Mouse (Mus musculus) kidney, adult 10 weeks (tissue): ENCODE measurements around the gene Efcc1. TPM values are rescaled to one million over a fixed set of nuclear protein-coding genes. Genes with fewer than 3 reads are reported as not detected.

Experiments used
- polyA plus RNA-seq: library from polyadenylated mRNA; stranded (reverse); fragments of 350-450 nt; fragmentation: Illumina TruSeq; extraction: RNeasy Lipid Tissue Mini Kit (QIAGEN cat#74804); gene quantifications from one replicate; pipeline ENCODE4 v1.2.3, GENCODE M21; 2014; ENCODE audit warnings: low read depth, low replicate concordance

Efcc1 gene
- polyA plus RNA-seq, result not detected

GRCm38 (mm10) chr6:87730591-87731462 is at the start of gene Efcc1:
Gene Efcc1 (plus strand): TSS chr6:87730869.

GRCm38 (mm10) chr6:87777842-87778241 is 47.2 kb downstream of the Efcc1 start, which contains the start of gene Gp9:
Gene Gp9 (plus strand): TSS chr6:87778072.

Other genes starting within 250 kb of the Efcc1 start
- gene Arhgap25, start 197.6 kb upstream of the Efcc1 start, polyA plus RNA-seq, result 0.24 TPM
- gene Prokr1, start 140.1 kb upstream of the Efcc1 start, polyA plus RNA-seq, result 0.28 TPM
- 4.9 TPM for gene Aplf, start 58.7 kb upstream of the Efcc1 start, polyA plus RNA-seq
- gene Gp9, start 47.2 kb downstream of the Efcc1 start, polyA plus RNA-seq, result not detected
- gene Rab43, start 81.3 kb downstream of the Efcc1 start, polyA plus RNA-seq, result 5.8 TPM
- not detected for gene Gm45140, start 104.9 kb downstream of the Efcc1 start, polyA plus RNA-seq
- gene Isy1, start 107.9 kb downstream of the Efcc1 start, polyA plus RNA-seq, result 20.1 TPM
- gene Cnbp, start 120.2 kb downstream of the Efcc1 start, polyA plus RNA-seq, result 654 TPM
- gene Copg1, start 156.9 kb downstream of the Efcc1 start, polyA plus RNA-seq, result 18.6 TPM
- 8.3 TPM for gene Hmces, start 183.1 kb downstream of the Efcc1 start, polyA plus RNA-seq